Mouse (Mus musculus): ENCODE measurements around the gene Mtmr12. TPM values are rescaled to one million over a fixed set of nuclear protein-coding genes. Genes with fewer than 3 reads are reported as not detected.
A peak's percentile ranks its signal among the peaks of the same experiment; 100 is the strongest.

Mtmr12 gene
- total RNA-seq, 2 experiments from 2014 or later = 15.5 to 16.1 TPM

DNA sequence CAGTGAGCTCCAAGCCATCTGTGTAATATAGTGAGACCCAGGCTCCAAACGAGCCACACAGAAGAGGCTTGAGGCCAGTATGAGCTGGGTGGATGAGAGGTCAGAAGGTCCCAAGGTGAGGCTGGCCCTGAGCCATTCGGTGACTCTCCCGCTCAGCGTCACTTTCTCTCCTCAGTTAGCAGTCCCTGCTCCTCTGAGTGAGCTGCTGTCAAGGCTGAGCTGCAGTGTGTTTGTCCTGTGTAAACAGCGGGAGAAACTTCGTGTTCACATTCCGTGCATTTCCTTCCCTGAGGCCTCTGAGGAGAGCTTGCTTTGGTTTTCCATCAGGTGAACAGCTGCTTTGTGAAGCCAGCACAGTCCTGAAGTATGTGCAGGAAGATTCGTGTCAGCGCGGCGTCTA is 27.6 kb downstream of the Mtmr12 start:
- intact Hi-C loops (cut with DNase I) = no loop called here
- no peak for DNase-seq

DNA sequence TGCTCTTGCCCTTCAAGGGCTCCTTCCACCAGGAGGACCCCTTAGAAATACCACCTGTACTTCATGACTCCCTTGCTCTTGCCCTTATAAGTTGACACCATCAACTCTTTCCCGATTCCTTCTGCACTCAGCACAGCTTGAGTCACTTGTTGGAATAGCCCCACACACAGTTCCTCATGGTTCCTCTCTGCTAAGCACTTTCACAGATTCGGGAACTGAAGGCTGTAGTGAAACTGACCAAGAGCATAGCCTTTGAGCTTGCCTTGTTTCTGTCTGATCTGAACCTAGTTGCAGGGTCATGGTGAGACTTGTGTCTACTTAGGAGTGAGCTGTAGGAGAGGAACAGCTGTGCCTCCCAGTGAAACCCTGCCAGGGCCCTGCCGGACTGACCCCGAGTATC is 28.2 kb downstream of the Mtmr12 start:
- intact Hi-C loops (cut with DNase I) = no loop called here
- DNase-seq = no peak

DNA sequence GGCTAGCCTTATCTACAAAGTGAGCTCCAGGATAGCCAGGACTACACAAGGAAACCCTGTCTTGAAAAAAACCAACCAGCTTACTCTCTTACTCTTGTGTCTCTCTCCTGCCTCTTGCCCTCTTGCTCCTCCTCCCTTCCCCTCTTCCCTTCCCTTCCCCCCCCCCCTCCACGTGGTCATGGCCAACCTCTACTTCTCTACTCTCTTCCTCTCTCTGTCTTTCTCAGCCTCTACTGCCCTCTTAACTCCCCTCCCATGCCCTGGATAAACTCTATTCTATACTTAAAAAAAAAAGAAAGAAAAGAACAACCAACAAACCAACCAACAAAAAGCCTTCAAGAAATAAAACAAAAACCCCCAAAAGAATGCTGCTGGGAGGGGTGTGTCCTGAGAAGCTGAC is 30.7 kb downstream of the Mtmr12 start:
- intact Hi-C loops (cut with DNase I) = no loop called here
- no peak for DNase-seq

DNA sequence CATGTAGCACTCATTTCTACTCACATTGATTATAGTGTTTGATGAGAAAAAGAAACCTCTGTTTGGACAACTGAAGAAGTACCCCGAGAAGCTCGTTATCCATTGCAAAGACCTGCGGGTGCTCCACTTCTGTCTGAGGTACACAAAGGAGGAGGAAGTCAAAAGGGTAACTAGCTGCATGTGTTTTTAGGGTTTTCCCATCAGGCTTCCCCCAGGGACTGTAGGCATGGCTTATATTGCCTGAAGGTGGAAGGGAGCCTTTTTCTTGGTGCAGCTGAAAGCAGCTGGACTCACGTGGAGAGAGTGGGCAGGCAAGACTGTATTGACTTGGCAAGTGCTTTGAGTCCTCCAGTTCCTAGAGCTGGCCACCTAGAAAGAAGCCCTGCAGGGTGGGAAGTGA is 31.2 kb downstream of the Mtmr12 start:
- intact Hi-C loops (cut with DNase I) = no loop called here
- no peak for DNase-seq

DNA sequence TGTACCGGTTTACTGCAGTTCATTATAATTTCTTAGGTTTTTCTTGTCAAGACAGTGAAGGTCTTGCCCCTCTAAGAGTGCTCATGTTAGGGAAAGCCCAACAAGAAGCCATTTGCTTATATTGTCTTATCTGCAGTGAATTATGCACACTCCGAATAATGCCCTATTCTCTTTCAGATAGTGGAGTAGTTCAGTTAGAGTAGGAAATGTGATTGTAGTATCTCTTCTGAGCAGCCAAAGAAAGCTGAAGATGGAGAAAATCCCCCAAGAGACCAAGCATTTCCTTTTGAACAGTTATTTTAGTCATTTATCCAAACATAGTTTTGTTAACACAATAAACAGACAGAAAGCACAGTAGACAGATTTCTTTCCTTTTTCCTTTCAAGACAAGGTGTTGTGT is 32.1 kb downstream of the Mtmr12 start:
- intact Hi-C loops (cut with DNase I) = no loop called here
- DNase-seq = no peak

DNA sequence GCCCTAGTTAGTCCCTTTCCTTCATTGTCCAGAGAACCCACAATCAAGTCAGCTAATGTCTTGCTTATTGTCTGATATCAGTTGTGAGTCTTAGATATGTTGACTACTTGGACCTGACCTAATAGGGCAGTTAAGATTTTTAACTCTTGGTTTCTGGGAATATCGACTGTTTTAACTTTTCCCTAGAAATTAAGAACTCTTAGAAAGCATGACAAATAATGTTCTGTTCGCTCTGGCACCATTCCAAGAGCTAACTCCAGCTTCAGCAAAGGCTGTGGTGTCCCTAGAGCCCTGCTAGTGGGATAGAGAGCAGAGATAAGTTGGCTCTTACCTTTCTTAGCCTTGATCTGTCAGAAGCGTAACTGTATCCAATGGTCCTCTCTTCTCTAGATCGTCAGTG is 32.7 kb downstream of the Mtmr12 start:
- intact Hi-C loops (cut with DNase I) = no loop called here
- no peak for DNase-seq

DNA sequence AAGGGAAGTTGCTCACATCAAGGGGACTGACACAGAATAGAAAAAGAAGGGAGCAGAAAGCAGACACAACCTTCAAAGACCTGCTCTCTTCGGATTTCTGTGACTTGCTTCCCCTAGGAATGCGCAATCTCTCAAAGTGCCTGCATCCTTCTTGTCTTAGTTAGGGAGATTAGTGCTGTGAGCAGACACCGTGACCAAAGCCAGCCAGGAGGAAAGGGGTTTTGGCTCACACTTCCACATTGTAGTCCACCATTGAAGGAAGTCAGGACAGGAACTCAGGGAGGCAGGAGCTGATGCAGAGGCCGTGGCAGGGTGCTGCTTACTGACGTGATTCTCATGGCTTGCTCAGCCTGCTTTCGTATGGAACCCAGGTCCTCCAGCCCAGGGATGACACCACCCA is 33.5 kb downstream of the Mtmr12 start:
- no peak for DNase-seq
- intact Hi-C loops (cut with DNase I) = no loop called here

DNA sequence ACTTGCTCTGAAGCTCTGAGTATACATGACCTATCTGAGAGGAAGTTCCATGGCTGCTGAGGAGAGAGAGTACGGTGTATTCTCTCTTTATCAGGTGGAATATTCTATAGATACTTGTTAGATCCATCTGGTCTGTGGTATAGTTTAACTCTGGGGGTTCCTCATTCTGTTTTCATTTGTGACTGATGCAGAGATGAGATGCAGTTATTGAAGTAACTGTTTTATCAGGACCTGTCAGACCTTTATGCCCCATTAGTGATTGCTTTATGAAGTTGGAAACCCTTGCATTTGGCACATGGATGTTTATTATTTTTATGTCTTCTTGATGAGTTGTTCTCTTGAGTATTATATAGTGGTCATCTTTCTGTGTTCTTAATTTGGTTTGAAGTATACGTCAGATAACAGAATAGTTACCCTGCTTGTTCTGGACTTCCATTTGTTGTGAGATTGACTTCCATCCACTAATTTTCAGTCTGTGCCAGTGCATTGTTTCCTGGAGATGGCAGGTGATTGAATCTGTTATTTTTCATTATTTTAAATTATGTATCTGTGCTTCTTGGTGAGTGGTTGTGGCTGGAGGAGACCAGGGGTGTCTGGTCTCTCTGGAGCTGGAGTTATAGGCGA is 36.0 kb downstream of the Mtmr12 start:
- intact Hi-C loops (cut with DNase I) = no loop called here
- no peak for DNase-seq

DNA sequence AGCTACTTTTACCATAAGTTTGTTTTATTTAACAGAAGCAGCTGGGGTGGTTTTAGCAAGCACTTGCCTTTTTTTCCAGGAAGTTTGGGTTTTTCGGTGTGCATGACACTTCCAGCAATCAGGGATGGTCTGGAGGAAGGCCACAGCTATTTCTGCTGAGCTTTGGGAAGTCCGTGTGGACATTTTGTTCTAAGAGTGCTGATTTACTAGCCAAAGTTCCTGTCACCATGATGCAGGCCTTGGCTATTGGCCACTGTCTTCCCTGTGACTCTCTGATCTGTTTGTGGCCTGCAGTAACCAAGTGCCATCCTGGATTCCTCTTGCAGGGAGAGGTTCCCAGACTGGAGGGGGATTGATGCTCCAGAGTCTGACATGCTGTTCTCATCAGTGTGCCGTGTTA is 39.0 kb downstream of the Mtmr12 start:
- no peak for DNase-seq
- intact Hi-C loops (cut with DNase I) = no loop called here

DNA sequence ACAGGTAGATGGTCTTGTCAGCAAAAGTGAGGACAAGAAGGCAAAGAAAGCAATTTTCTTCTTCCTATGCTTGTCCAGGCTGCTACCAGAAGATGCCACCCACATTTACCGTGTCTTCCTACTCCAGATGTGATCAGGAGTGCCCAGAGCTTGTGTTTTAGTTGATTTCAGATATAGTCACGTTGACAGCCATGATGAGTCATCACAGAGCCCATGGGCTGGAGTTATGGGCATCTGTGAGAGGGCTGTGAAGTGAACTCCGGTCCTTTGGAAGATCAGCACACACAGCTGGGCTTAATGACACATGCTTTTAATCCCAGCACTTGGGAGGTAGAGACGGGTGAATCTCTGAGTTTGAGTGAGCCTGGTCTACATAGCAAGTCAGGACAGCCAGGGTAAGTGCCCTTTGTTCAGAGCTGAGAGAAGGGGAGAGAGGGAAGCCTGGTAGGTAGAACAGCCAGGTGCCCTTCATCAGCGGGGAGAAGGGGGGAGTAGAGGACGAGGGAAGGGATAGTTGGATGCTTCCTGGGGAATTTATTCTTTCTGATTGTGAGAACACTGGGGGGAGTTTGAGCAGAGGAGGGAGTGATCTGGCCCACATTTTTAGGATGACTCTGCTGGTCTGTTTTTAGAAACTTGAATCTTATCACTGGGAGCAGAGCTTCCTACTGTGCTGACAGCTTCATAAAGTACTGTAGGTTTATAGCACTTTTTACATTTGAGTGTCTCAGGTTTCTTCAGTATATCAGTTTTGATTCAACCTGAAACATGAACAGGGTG is 40.9 kb downstream of the Mtmr12 start:
- DNase-seq = no peak
- intact Hi-C loops (cut with DNase I) = no loop called here

DNA sequence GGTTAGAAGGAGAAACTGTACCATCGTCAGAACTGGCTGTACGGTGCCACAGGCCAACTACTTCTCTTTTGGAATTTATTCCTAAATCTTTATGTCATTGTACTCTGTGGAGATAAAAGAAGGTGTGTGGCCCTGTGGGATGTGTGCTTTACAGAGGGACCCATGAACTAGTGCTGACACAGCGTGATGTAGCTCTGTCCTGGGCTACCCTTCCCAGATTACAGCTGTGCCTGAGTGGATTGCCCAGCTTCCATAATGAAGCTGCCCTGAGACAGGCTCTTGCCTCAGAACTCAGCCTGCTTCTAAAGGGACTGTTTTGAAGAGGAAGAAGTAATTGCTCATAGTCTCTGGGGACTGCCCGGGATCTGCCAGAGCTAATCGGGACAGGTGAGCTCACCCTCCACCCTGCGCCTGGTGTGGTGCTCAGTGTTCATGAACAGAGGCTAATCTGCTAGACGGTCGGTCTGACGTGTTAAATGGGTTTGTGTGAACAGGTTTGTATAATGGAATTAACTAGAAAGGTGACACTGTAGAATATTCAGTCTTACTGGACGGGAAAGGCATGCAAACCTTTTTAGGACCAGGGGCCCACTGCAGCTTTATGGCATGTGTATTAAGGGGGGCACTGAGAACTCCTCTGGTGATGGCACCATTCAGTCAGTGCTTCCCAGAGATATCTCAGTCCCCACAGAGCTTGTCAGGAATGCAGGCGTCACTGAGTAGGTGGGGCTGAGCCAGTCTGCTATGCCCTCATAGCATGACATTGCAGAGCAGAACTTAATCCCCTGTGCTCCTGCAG is 41.7 kb downstream of the Mtmr12 start:
- DNase-seq = no peak
- intact Hi-C loops (cut with DNase I) = no loop called here

DNA sequence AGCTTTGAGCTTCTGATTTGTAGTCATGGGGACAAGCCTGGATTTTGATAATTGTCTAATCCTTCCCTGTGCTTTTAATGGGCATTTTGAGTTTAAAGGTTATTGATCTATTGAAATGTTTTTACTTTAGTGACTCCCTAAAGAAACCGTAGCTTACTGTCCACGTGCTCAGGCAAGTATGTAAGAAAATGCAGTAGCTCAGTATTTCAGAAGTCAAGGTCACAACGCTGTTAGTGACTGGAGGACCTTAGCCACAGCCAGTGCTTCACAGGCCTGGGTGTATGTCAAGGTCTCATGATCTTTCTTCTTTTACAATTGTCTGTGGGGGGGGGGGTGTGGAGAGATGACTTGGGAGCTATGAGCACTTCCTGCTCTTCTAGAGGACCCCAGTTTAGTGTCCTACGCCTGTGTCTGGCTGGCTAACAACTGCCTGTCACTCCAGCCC is 42.4 kb downstream of the Mtmr12 start:
- DNase-seq = no peak
- intact Hi-C loops (cut with DNase I) = no loop called here

DNA sequence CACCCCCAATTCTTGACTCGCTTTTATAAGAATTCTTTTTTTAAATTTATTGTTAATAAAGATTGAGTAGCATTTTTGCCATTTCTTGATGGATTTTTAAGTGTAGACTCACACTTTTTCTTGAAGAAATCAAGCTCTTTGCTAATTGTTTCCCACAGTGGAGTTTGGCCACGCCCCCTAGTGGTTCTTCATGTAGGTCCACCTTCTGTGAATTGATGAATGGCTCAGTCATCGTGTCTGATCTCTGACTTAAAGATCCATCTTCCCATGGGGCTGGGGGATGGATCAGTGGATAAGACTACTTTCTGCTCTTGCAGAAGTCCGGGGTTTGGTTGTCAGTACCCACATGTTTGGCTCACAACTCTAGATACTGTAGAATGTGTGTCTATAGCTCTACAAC is 43.5 kb downstream of the Mtmr12 start:
- DNase-seq = peak; percentile 38
- intact Hi-C loops (cut with DNase I) = no loop called here

DNA sequence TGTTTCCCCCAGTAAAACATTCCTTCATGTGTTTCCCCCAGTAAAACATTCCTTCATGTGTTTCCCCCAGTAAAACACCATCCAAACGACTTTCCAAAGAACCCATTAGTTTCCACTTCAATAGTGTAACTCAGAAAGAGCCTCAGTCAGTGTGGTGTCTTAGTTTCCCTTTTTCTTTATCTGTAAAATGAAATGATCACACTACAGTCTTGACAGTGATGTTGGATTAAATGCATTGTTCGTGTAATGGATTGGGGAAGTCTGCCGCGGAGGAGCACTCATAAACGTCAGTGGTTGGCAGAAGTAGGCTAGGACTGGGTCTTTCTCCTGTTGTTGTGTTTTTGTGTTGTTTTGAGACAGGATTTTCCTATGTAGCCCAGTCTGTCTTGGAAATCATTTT is 45.5 kb downstream of the Mtmr12 start:
- no peak for DNase-seq
- intact Hi-C loops (cut with DNase I) = no loop called here

DNA sequence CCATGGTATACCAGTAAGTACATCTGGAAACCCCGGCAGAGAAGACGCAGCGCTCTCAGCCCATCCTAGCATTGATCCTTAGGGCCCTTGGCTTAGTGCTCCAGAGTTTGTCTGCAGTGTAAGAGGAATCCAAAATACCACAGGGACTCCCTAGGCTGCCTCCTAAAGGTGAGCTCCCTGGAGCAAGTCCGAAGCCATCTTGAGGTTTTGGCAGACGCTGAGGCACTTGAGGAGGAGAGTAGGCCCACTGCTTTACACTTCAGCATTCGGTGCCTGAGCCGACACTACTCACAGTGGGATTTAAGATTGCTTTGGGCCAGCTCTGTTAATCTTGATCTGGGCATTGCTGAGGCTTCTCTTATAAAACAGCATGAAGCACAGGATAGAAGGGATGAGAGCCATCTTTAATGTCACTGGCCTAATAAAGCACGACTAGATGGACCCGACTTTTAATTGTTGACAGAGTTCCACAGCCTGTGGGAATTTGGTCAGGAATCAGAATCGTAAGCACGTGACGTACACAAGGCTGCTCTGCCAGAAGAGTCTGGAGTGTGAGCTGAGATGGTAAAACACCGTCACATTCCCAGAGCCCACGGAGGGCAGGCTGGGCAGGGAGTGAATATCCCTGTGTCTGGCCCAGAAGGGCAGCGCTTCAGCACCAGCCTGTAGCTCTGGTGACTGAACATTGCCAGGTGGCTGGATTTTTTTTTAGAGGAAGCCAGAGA is 46.8 kb downstream of the Mtmr12 start:
- DNase-seq = no peak
- intact Hi-C loops (cut with DNase I) = no loop called here

DNA sequence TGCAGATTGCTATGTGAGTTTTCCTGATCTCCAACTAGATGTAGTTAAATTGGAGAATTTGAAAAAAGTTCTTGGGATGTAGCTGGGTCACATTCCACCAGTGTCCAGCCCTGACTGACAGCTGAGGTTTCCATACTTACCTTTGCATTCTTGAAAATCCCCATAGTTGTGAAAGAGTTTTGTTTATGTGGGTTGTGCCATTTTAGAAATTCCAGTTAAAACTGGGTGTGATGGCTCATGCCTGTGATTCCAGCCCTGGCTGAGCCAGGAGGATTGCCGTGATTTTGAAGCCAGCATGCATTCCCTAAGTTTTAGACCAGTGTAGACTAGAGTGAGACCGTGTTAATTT is 47.3 kb downstream of the Mtmr12 start:
- DNase-seq = no peak
- intact Hi-C loops (cut with DNase I) = no loop called here

DNA sequence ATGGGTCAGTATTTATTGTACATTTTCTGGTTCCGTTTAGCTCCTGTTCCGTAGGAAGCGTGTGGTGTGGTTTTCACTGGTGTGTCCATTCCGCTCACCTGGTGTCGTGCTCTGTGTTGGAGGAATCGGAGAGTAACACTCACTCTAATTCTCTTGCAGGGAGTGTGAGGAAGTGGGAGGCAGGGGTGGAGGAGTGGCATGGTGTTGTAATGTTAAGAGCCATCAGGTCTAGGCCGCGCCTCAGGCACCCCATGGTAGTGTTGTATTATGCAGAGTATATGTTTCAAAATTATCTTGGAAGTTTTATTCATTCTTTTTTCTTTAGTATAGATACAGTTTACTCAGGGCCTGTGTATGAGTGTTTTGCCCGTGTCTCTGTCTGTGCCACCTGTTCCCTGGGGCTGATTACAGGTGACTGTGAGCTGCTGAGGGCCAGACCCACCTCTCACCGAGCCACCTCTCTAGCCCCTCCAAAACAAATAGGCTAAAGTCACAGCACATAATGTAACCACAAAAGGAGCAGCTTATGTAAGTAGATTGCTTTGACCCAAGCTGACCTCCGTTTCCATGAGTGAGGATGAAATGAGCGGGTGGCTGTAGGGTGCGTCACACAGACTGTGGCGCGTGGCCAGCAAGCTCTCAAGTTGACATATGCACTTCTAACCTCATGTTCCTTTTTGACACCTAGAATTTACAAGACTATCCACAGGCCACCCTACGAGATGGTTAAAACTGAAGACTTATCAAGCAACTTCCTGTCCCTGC is 53.1 kb downstream of the Mtmr12 start:
- intact Hi-C loops (cut with DNase I) = no loop called here

DNA sequence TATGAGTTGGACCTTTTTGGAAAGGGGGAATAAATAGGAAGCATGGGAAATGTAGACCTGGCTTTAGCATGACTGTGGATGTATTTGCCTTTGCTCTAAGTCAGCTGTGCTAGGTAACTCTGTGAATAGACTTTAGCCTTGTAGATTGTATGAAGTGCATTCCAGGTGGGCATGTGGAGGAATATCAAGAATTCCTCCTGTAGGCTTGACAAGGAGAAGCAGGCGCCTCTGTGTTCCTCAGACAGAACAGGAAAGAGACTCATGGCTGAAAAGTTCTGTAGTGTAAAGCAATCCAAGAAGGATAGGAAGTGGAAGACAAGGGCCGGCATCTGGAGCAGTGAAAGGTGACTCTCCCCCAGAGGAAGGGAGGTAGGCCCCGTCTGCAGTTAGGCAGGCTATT is 58.2 kb downstream of the Mtmr12 start:
- no peak for DNase-seq
- intact Hi-C loops (cut with DNase I) = no loop called here

More for the DNA sequence above, 53.1 kb downstream of the Mtmr12 start:
- no peak for DNase-seq

DNA sequence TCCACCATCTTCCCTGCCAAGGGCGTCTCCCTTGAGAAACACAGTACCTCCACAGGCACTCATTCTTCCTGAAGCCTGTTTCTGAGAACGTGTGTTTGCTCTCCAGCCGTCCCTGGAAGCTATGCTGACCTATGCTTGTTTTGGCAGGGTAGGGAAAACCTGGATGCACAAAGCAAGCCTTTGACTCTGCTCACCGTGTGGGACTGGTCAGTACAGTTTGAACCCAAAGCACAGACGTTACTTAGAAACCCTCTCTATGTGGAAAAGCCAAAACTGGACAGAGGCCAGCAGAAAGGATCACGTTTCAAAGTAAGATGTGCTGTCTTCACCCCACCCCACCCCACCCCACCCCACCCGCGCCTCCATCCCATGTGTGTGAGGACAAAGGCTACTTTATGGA is 61.6 kb downstream of the Mtmr12 start:
- no peak for DNase-seq
- intact Hi-C loops (cut with DNase I) = loop anchor here (5.0 kb wide), 2 partner anchors 74 to 294 kb away; no protein-coding TSS in a partner anchor

DNA sequence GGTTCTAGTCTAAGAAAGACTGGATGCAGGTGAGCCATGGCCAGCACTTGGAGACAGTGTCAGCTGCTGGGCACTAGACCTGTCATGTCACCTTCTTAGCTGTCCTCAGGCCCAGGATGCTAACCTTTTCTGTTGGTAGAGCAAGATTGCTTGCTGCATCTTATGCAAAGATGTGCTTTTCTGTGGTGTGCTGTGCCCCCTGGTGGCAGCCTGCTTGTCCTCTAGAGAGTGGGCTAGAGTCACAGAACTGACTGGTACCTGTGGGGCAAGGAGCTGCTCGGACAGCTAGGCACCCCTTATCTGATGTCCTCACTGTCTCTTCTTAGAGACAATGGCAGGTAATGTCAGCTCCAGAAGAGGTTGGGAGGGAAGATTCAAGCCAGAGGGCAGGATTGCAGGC is 63.2 kb downstream of the Mtmr12 start:
- intact Hi-C loops (cut with DNase I) = loop anchor here (5.0 kb wide), 2 partner anchors 76 to 296 kb away; no protein-coding TSS in a partner anchor
- DNase-seq = peak; percentile 75
